Mouse (Mus musculus) embryonic facial prominence, embryonic 10.5 days (tissue): ENCODE measurements around the gene Tmem81. TPM values are rescaled to one million over a fixed set of nuclear protein-coding genes. Genes with fewer than 3 reads are reported as not detected.

Experiments
- DNase-seq: peaks from one replicate; pipeline ENCODE4 v3.0.0-alpha.2; 2017; ENCODE audit warnings: low spot score
- H3K27ac ChIP-seq: fragments of 300-500 bp; sonication (generic); replicated peaks from 2 replicates; pipeline ENCODE4 v1.5.1; 2016; ENCODE audit warnings: mild to moderate bottlenecking
- H3K27me3 ChIP-seq: fragments of 300-500 bp; sonication (generic); replicated peaks from 2 replicates; pipeline ENCODE4 v1.6.1; 2016; ENCODE audit warnings: low read depth, mild to moderate bottlenecking; ENCODE audit not compliant: poor library complexity, severe bottlenecking
- H3K36me3 ChIP-seq: fragments of 300-500 bp; sonication (generic); replicated peaks from 2 replicates; pipeline ENCODE4 v1.6.1; 2016; ENCODE audit warnings: mild to moderate bottlenecking, moderate library complexity
- H3K4me1 ChIP-seq: fragments of 300-500 bp; sonication (generic); 2 replicates; pipeline ENCODE4 v1.6.1; 2016
- H3K4me3 ChIP-seq: fragments of 300-500 bp; sonication (generic); 2 replicates; pipeline ENCODE4 v1.5.1; 2016; ENCODE audit warnings: mild to moderate bottlenecking, moderate library complexity
- H3K9me3 ChIP-seq: fragments of 300-500 bp; sonication (generic); 2 replicates; pipeline ENCODE4 v1.6.1; 2016; ENCODE audit warnings: mild to moderate bottlenecking
- WGBS: fragments of 180-500 bp; shearing (Covaris S2); methylation state at CpG from one replicate; pipeline ENCODE4 v1.1.7; 2016; 5-methylcytosine and 5-hydroxymethylcytosine counted together
- polyA plus RNA-seq: library from polyadenylated mRNA; unstranded; fragments of >200 nt; fragmentation: Nextera tagmentation; extraction: Ambion mirVana; gene quantifications from 2 replicates; pipeline ENCODE4 v1.2.1, GENCODE M21; 2016

Tmem81 gene
- polyA plus RNA-seq, 1 experiment from 2014 or later, result 2.1 TPM

DNA sequence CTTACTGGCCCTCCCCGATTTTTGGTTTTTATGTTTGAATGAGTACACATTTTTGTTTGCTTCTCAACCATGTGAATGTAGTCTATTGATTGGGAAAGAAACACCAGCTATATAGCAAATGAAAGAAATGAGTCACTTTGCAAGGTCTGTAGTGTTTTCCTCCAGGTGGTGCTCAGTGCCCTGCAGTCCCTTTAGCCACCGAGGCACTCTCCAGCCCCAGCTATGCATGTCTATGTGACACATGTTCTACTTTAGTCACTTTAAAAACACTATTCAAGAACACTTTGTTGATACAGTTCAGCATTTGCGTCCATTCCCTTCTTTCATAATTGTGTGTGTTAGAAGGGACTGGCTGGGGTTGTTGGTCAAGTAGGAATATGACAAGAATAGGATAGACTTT lies 22.8 kb upstream of the Tmem81 start:
- Histone ChIP-seq H3K36me3 (peaks cover 45% of the 10 kb centered on the region), H3K4me3 (no peak overlapping the region), H3K27me3 (no peaks in the 10 kb centered on the region), H3K27ac (no peak overlapping the region), H3K4me1 (peaks cover 12% of the 10 kb centered on the region), H3K9me3 (no peaks in the 10 kb centered on the region)
- WGBS, result 90% methylated on average over 3 of the region's 3 CpGs
- no peak for DNase-seq

DNA sequence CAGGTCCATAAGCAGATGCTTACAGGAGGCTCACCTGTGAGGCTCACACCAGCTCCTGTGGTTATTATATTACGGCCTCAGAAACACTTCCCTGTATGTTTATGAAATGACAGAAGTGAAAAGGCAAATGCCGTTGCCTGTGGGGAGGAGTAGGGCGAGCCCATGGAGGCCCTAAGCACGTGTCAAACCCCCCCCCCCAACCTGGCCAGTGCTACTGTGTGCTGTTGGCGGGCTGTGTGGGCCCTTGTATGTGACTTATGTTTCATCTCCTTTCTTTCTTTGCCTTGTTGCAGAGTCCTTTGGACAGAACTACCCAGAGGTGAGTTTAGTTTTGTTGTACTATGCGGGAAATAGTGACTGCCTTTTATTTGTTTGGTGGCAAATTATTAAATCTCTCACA lies 22.3 kb upstream of the Tmem81 start:
- DNase-seq, result no peak
- 90% methylated on average over 6 of the region's 6 CpGs for WGBS
- Histone ChIP-seq H3K9me3 (no peaks in the 10 kb centered on the region), H3K27ac (no peak overlapping the region), H3K36me3 (peaks cover 51% of the 10 kb centered on the region), H3K4me3 (no peak overlapping the region), H3K4me1 (peaks cover 7% of the 10 kb centered on the region), H3K27me3 (no peaks in the 10 kb centered on the region)

DNA sequence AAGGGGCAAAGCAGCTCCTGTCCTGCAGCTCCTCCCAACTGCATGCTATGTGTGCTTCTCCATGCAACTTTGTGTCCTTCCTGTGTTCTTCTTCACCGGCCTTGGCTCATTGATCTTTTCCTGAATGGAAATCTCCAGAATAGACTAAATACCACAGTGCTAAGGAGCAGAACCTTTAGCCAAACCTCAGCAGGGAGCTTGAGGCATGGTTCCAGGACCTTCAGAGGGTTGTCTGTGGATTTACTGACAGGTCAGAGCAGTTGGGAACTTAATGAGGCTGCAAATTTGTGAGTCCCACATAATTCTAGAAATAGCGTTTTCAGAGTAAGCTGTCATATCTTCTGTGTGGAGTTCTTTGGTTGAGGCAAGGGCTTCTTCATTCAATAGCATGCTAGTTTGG lies 5.5 kb upstream of the Tmem81 start:
- peaks cover 97% of the 10 kb centered on the region for H3K36me3 ChIP-seq

DNA sequence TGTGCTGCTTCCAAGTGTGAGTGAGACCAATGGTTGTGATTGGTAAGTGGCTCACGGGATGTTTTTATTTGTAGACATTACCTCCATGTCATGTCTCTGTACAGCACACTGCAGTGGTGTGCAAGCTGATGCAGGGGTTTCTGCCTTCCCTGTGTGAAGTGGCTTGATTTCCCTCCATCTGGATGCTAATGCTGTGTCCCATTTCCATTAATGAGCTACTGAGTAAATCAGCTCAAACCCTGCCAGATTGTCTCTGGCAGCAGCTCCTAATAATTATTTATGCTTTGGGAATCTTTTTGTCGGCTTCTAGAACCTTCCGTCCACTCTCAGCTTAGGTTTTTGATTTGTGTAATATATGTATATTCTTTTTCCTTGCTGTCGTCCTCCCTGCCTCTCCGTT lies 875 bp upstream of the Tmem81 start:
- Histone ChIP-seq H3K9me3 (no peaks in the 10 kb centered on the region), H3K27me3 (no peaks in the 10 kb centered on the region), H3K4me1 (no peaks in the 10 kb centered on the region), H3K27ac (no peak overlapping the region), H3K36me3 (peaks cover 92% of the 10 kb centered on the region), H3K4me3 (no peak overlapping the region)
- WGBS, result 92% methylated on average over 5 of the region's 5 CpGs
- DNase-seq, result no peak

More for the DNA sequence above, 5.5 kb upstream of the Tmem81 start:
- Histone ChIP-seq H3K9me3 (no peaks in the 10 kb centered on the region), H3K27me3 (no peaks in the 10 kb centered on the region), H3K27ac (no peak overlapping the region), H3K4me1 (no peaks in the 10 kb centered on the region), H3K4me3 (no peak overlapping the region)
- WGBS, result 92% methylated on average over 2 of the region's 2 CpGs
- DNase-seq, result no peak

DNA sequence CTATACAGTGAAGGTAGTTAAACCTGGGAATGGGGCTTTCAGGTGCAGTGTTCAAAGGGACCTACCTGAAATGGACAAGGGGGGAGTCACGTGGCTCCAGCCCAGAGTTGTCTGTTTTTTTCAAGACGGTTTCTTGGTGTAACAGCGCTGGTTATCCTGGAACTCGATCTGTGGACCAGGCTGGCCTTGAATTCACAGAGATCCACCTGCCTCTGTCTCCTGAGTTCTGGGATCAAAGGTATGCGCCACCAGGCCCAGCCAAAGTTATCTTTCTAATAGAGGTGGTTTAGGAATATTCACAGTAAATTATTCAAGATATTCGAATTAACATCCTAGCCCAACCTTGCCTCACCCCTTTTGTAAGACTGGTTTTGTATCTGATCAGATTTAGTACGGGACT lies 626 bp downstream of the Tmem81 start:
- H3K9me3 ChIP-seq, result no peaks in the 10 kb centered on the region
- WGBS, result 93% methylated on average over 7 of the region's 7 CpGs

DNA sequence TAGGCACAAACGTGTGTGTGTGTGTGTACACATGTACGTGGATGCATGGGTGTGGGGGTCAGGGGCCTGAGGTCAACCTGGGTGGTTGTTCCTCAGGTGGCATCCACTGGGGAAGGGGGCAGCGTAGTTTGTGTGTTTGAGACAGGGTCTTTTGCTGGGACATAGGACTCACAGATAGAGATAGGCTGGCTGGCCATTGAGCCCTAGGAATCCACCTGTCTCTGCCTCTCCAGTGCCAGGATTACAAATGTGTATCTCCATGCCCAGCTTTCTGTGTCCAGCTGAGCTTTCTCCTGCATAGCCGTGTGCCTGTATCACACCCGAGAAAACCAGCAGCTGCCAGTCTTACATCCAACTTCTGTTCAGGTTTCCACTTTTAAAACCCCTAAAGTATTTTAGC lies 3.7 kb downstream of the Tmem81 start:
- 0 out of 2 replicates have a peak, but pooled peaks cover 5% of the 10 kb centered on the region for H3K27me3 ChIP-seq
- no peak overlapping the region for H3K27ac ChIP-seq
- no peak overlapping the region for H3K4me3 ChIP-seq
- H3K36me3 ChIP-seq, result peaks cover 46% of the 10 kb centered on the region
- peaks cover 2% of the 10 kb centered on the region; the same call in 1 of the 2 replicates for H3K4me1 ChIP-seq
- 85% methylated on average over 5 of the region's 5 CpGs for WGBS
- H3K9me3 ChIP-seq, result no peaks in the 10 kb centered on the region
- DNase-seq, result no peak

More for the DNA sequence above, 626 bp downstream of the Tmem81 start:
- Histone ChIP-seq H3K4me3 (no peak overlapping the region), H3K36me3 (peaks cover 77% of the 10 kb centered on the region), H3K4me1 (peaks cover 2% of the 10 kb centered on the region; the same call in 1 of the 2 replicates), H3K27ac (no peak overlapping the region), H3K27me3 (no peaks in the 10 kb centered on the region)
- DNase-seq, result no peak

DNA sequence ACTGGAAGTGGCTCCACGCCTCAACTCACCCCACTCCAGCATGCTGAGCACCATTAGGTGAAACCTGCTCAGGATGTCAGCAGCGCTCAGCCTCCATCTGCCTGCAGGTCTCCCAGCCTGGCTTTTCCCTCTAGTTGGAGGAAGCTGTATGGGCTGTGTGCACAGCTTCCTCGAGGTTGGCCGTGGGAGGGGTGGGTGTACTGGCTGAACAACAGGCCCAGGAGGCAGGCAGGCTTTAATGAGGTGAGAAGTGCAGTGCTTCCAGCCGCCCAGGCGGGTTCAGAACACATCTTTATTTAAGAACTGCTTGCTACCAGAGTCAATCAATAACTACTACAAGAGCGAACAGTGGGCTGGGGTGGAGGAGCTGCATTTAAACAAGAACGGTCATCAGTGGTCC lies 5.5 kb downstream of the Tmem81 start:
- DNase-seq, result no peak
- H3K27ac ChIP-seq, result no peak overlapping the region
- peaks cover 2% of the 10 kb centered on the region; the same call in 1 of the 2 replicates for H3K4me1 ChIP-seq
- peaks cover 29% of the 10 kb centered on the region for H3K36me3 ChIP-seq
- no peaks in the 10 kb centered on the region for H3K9me3 ChIP-seq
- 0 out of 2 replicates have a peak, but pooled peaks cover 5% of the 10 kb centered on the region for H3K27me3 ChIP-seq
- 64% methylated on average over 8 of the region's 8 CpGs for WGBS
- no peak overlapping the region for H3K4me3 ChIP-seq

DNA sequence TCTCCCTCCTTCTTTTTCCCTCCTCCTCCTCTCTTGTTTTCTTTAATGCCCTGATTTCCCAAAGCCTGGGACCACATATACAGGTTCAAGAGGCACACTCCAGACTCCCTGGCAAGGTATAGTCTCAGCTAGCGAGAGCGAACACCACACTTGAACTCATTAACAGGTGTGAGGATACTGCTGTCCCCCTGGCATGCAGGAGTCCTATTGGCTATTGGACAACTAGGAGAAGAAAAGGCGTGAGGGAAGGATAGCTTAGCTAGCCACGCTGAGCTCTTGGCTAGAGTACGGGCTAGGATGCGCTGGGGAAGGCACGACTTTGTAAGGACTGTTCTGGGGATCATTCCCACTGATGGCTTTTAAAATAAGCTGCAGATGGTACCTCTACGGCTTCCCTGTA lies 6.1 kb downstream of the Tmem81 start:
- Histone ChIP-seq H3K36me3 (peaks cover 23% of the 10 kb centered on the region), H3K4me1 (peaks cover 2% of the 10 kb centered on the region; the same call in 1 of the 2 replicates), H3K9me3 (no peaks in the 10 kb centered on the region), H3K27me3 (0 out of 2 replicates have a peak, but pooled peaks cover 5% of the 10 kb centered on the region), H3K4me3 (no peak overlapping the region), H3K27ac (no peak overlapping the region)
- 81% methylated on average over 8 of the region's 8 CpGs for WGBS
- DNase-seq, result no peak

DNA sequence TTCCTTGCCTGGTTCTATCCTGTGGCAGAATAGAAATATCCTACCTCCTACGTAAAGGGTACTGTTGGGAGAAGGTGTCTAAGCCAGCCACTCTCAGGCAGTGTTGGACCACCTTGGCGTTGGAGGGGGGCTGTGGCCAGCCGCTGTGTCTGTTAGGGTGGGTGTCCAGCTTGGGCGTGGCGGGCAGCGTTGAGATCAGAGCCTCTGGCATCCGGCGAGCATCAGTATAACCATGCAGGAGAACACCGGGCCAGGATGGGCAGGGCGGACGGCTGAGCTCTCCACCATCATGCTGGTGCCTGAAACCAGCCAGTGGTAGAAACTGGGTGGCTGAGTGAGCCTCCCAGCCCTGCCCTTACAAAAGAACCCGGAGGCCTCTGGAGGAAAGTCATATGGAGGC lies 9.3 kb downstream of the Tmem81 start:
- 93% methylated on average over 12 of the region's 12 CpGs for WGBS
- H3K9me3 ChIP-seq, result no peaks in the 10 kb centered on the region
- no peak for DNase-seq
- no peak overlapping the region for H3K4me3 ChIP-seq
- no peaks in the 10 kb centered on the region for H3K36me3 ChIP-seq
- 0 out of 2 replicates have a peak, but pooled peaks cover 10% of the 10 kb centered on the region for H3K27me3 ChIP-seq
- H3K27ac ChIP-seq, result no peak overlapping the region
- peaks cover 9% of the 10 kb centered on the region; the same call in 1 of the 2 replicates for H3K4me1 ChIP-seq

DNA sequence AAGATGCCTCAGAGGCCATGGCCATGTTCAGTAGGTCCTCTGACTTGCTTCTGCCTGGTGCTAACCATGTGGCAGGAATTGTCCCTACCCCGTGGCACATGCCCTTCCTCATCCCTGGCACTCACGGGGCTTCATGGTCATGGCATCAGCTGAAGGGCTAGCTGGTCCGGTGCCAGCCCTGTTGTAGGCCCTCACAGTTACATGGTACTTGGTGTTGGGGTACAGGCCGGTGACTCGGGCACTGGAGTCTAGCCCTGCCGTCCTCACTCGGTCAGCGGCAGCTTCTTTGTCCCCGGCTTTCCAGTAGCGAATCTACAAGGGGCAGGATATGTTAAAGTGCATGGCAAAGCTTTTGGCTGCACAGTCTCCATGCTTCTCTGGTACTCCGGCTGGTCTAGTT lies 10.7 kb downstream of the Tmem81 start:
- Histone ChIP-seq H3K4me3 (no peak overlapping the region), H3K27ac (no peak overlapping the region), H3K27me3 (0 out of 2 replicates have a peak, but pooled peaks cover 10% of the 10 kb centered on the region), H3K36me3 (no peaks in the 10 kb centered on the region), H3K9me3 (no peaks in the 10 kb centered on the region), H3K4me1 (peaks cover 19% of the 10 kb centered on the region)
- no peak for DNase-seq
- WGBS, result 94% methylated on average over 11 of the region's 11 CpGs

DNA sequence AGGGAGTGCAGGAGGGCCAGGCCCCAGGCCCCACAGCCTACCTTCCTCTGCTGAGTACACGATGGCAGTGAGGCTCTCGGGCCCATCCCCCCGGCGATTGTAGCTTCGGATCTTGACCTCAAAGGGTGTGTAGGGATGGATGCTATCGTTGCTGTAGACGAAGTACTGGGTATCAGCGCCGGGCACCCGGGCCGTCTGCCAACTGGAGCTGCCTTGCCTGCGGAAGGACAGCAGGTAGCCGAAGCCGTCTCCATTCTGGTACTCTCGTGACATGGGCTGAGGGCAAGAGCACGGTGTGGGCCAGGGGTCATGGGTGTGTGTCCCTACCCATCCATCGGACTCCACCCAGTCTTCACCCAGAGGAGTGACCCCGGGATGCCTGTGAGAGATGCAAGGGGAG lies 12.6 kb downstream of the Tmem81 start:
- no peak for DNase-seq
- H3K36me3 ChIP-seq, result no peaks in the 10 kb centered on the region
- WGBS, result 87% methylated on average over 18 of the region's 18 CpGs
- 0 out of 2 replicates have a peak, but pooled peaks cover 5% of the 10 kb centered on the region for H3K27me3 ChIP-seq
- 0 out of 2 replicates have a peak overlapping the region, but pooled peaks have one; percentile 14 for H3K27ac ChIP-seq
- H3K9me3 ChIP-seq, result no peaks in the 10 kb centered on the region
- H3K4me1 ChIP-seq, result peaks cover 19% of the 10 kb centered on the region
- no peak overlapping the region for H3K4me3 ChIP-seq

DNA sequence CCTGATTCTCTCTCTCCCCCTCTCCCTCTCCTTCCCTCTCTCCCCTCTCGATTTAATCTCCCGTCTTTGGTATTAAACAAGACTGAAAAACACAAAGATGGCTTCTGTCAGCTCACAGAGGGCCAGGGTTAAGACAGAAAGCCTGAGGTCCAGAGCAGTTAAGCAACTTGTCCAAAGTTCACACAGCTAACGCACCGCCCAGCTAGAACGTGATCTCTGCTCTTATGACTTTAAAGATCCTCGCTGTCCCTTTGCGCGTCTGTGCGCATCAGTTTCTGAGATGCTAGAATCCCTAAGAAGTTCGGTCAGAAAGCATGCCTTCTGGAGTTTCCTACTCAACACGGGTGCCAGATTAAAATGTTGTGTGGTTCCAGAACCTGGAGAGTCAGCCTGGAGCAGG lies 13.7 kb downstream of the Tmem81 start:
- 0 out of 2 replicates have a peak, but pooled peaks cover 5% of the 10 kb centered on the region for H3K27me3 ChIP-seq
- DNase-seq, result no peak
- peaks cover 19% of the 10 kb centered on the region for H3K4me1 ChIP-seq
- WGBS, result 92% methylated on average over 11 of the region's 11 CpGs
- no peak overlapping the region for H3K4me3 ChIP-seq
- H3K9me3 ChIP-seq, result no peaks in the 10 kb centered on the region
- no peak overlapping the region for H3K27ac ChIP-seq
- H3K36me3 ChIP-seq, result no peaks in the 10 kb centered on the region

DNA sequence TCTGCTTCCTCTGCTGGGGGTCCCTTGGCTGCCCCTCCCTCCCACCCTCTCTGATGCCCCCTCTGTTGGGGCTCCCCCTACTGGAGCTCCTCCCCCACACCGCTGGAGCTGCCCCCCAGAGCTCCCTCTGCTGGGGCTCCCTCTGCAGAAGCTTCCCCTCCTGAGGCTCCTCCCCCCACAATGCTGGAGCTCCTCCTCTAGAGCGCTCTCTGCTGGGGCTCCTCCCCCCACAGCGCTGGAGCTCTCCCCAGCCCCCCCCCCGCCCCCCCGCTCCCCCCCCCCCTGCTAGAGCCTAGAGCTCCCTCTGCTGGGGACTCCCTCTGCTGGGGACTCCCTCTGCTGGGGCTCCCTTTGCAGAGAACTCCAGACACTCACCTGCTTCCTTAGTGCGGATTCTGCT lies 14.7 kb downstream of the Tmem81 start:
- Histone ChIP-seq H3K27me3 (peaks cover 14% of the 10 kb centered on the region), H3K27ac (no peak overlapping the region), H3K36me3 (no peaks in the 10 kb centered on the region)

More for the DNA sequence above, 14.7 kb downstream of the Tmem81 start:
- 22% methylated on average over 4 of the region's 6 CpGs for WGBS
- H3K9me3 ChIP-seq, result no peaks in the 10 kb centered on the region
- DNase-seq, result peak; percentile 75
- peaks cover 19% of the 10 kb centered on the region for H3K4me1 ChIP-seq
- H3K4me3 ChIP-seq, result 0 out of 2 replicates have a peak overlapping the region, but pooled peaks have one; percentile 11
